Mouse (Mus musculus) cerebellum, adult 8-10 months (tissue): ENCODE results near the gene Pttg1ip.

Experiments
- DNase-seq: peaks from one replicate; pipeline ENCODE4 v3.0.0; 2022

The Pttg1ip gene

GRCm38 (mm10) chr10:77569973-77570658 is 11.4 kb upstream of the Pttg1ip start:
- DNase-seq: no peak

GRCm38 (mm10) chr10:77572225-77572624 is 9.3 kb upstream of the Pttg1ip start:
- DNase-seq: no peak

- DNase-seq: no peak
Measured at GRCm38 (mm10) chr10:77573162-77573561, 8.4 kb upstream of the Pttg1ip start.

- DNase-seq: no peak
Measured at GRCm38 (mm10) chr10:77580027-77580920, 1.2 kb upstream of the Pttg1ip start.

GRCm38 (mm10) chr10:77581023-77581407 is 505 bp upstream of the Pttg1ip start:
- DNase-seq: no peak

- no peak for DNase-seq
Measured at GRCm38 (mm10) chr10:77582285-77582618, 732 bp downstream of the Pttg1ip start.

- no peak for DNase-seq
Measured at GRCm38 (mm10) chr10:77583795-77584422, 2.4 kb downstream of the Pttg1ip start.

- DNase-seq: no peak
Measured at GRCm38 (mm10) chr10:77586637-77587036, 5.1 kb downstream of the Pttg1ip start.

- no peak for DNase-seq
Measured at GRCm38 (mm10) chr10:77587091-77587775, 5.7 kb downstream of the Pttg1ip start.

GRCm38 (mm10) chr10:77588036-77588435 is 6.5 kb downstream of the Pttg1ip start:
- DNase-seq: no peak

GRCm38 (mm10) chr10:77589117-77589516 is 7.6 kb downstream of the Pttg1ip start:
- DNase-seq: no peak

- DNase-seq: no peak
Measured at GRCm38 (mm10) chr10:77589749-77590148, 8.2 kb downstream of the Pttg1ip start.

GRCm38 (mm10) chr10:77590812-77591211 is 9.3 kb downstream of the Pttg1ip start:
- peak; percentile 56 for DNase-seq

- DNase-seq: no peak
Measured at GRCm38 (mm10) chr10:77591546-77591945, 10.0 kb downstream of the Pttg1ip start.

GRCm38 (mm10) chr10:77596060-77596459 is 14.5 kb downstream of the Pttg1ip start:
- no peak for DNase-seq

- no peak for DNase-seq
Measured at GRCm38 (mm10) chr10:77603021-77603420, 21.5 kb downstream of the Pttg1ip start.

- DNase-seq: no peak
Measured at GRCm38 (mm10) chr10:77604111-77604510, 22.6 kb downstream of the Pttg1ip start.

GRCm38 (mm10) chr10:77604958-77605357 is 23.4 kb downstream of the Pttg1ip start:
- no peak for DNase-seq

GRCm38 (mm10) chr10:77605368-77605767 is 23.8 kb downstream of the Pttg1ip start:
- no peak for DNase-seq

- peak; percentile 94 for DNase-seq
Measured at GRCm38 (mm10) chr10:77605908-77606826, 24.6 kb downstream of the Pttg1ip start, which contains the start of the genes Sumo3 and Gm49325. Sumo3 (plus strand) TSS chr10:77606097. Gm49325 (plus strand) TSS chr10:77606197.

GRCm38 (mm10) chr10:77606855-77607254 is 25.3 kb downstream of the Pttg1ip start:
- no peak for DNase-seq

- DNase-seq: no peak
Measured at GRCm38 (mm10) chr10:77607441-77607840, 25.9 kb downstream of the Pttg1ip start.
